In genomic region chr8:46342272-46342671, GRCm38 (mm10) we compare ENCODE assay signal across 15 mouse cellular contexts. TPM values are rescaled to one million over a fixed set of nuclear protein-coding genes. Genes with fewer than 3 reads are reported as not detected.
A peak's percentile ranks its signal among the peaks of the same experiment; 100 is the strongest.
DNase-seq lines count a peak whose midpoint lies in the region; ATAC-seq and TF ChIP-seq lines count a peak whose summit lies in the region.
"Had no signal": no experiment of that assay in that cellular context is flagged by ENCODE, and none has a peak within 500 bp of the region (broad histone marks: within the 10 kb centered on the region; RNA-seq: fewer than 3 reads in every experiment).

No protein-coding gene starts in this region.

- peak overlapping the region; percentile 58 for H3K4me2 ChIP-seq in heart, embryonic 12.5 days
- H3K4me2 ChIP-seq in heart, embryonic 14.5 days (ENCODE audit: low read length), result peak overlapping the region; percentile 54
- no peak overlapping the region for H3K4me2 ChIP-seq in lung, postnatal 0 days (replicated peaks; ENCODE audit: low read depth, low read length)
- H3K4me2 ChIP-seq in hindbrain, embryonic 16.5 days (ENCODE audit: low read length), result no peak overlapping the region
- H3K4me2 ChIP-seq in midbrain, embryonic 11.5 days, result no peak overlapping the region

- H3K4me1 ChIP-seq in heart, embryonic 12.5 days (replicated peaks), result 0 out of 2 replicates have a peak, but pooled peaks cover 8% of the 10 kb centered on the region
- H3K4me1 ChIP-seq in heart, adult 2 months (ENCODE audit: control insufficient read depth, insufficient read depth, low read length), result no peaks in the 10 kb centered on the region
- H3K4me1 ChIP-seq in heart, embryonic 14.5 days (ENCODE audit: control insufficient read depth in 2 of 2, insufficient read depth in 2 of 2, low read length in 2 of 2), result peaks cover 0 to 4% of the 10 kb centered on the region in 2 experiments; a peak in 1 of 4 replicates
- H3K4me1 ChIP-seq in lung, postnatal 0 days (ENCODE audit: insufficient read depth, low read depth, low read length), result no peaks in the 10 kb centered on the region
- no peaks in the 10 kb centered on the region for H3K4me1 ChIP-seq in hindbrain, embryonic 16.5 days (ENCODE audit: control insufficient read depth, insufficient read depth, low read depth, low read length)
- no peaks in the 10 kb centered on the region for H3K4me1 ChIP-seq in midbrain, embryonic 11.5 days (ENCODE audit: control insufficient read depth, insufficient read depth, low read length)

- DNase-seq in heart, adult 2 months, result no peak
- DNase-seq in ZHBTc4 (ENCODE audit: low read depth, low spot score), result peak; percentile 42
- DNase-seq in lung, postnatal 0 days (ENCODE audit: low spot score), result peak; percentile 62
- DNase-seq in gastrocnemius, postnatal 10 days, result no peak
- no peak for DNase-seq in midbrain, embryonic 11.5 days (ENCODE audit: low spot score, missing footprints)
- DNase-seq: cerebellum, adult 8-10 months; kidney, postnatal 36 days had no signal

- no peaks in the 10 kb centered on the region for H3K27me3 ChIP-seq in heart, embryonic 12.5 days (replicated peaks)
- H3K27me3 ChIP-seq in heart, adult 2 months (ENCODE audit: control insufficient read depth, insufficient read depth, low read length), result no peaks in the 10 kb centered on the region
- no peaks in the 10 kb centered on the region for H3K27me3 ChIP-seq in heart, embryonic 14.5 days (ENCODE audit: control insufficient read depth, insufficient read depth, low read length)
- H3K27me3 ChIP-seq in lung, postnatal 0 days (replicated peaks; ENCODE audit: insufficient read depth, low read length), result no peaks in the 10 kb centered on the region
- no peaks in the 10 kb centered on the region for H3K27me3 ChIP-seq in hindbrain, embryonic 16.5 days (replicated peaks; ENCODE audit: control insufficient read depth, insufficient read depth, low read length)
- no peaks in the 10 kb centered on the region for H3K27me3 ChIP-seq in midbrain, embryonic 11.5 days (ENCODE audit: control insufficient read depth, insufficient read depth, low read length)

- intact Hi-C loops in heart, adult 2 months (cut with DNase I), result no loop called here

- H3K36me3 ChIP-seq in heart, embryonic 12.5 days, result no peaks in the 10 kb centered on the region
- no peaks in the 10 kb centered on the region for H3K36me3 ChIP-seq in heart, adult 2 months (ENCODE audit: control insufficient read depth, insufficient read depth, low read length)
- no peaks in the 10 kb centered on the region for H3K36me3 ChIP-seq in heart, embryonic 14.5 days (ENCODE audit: control insufficient read depth, insufficient read depth, low read length)
- H3K36me3 ChIP-seq in lung, postnatal 0 days (ENCODE audit: insufficient read depth, low read length), result no peaks in the 10 kb centered on the region
- H3K36me3 ChIP-seq in hindbrain, embryonic 16.5 days (ENCODE audit: control insufficient read depth, insufficient read depth, low read length), result no peaks in the 10 kb centered on the region
- H3K36me3 ChIP-seq in midbrain, embryonic 11.5 days (ENCODE audit: control insufficient read depth, insufficient read depth, low read length), result no peaks in the 10 kb centered on the region

- no peaks in the 10 kb centered on the region for H3K9me3 ChIP-seq in heart, embryonic 12.5 days (replicated peaks)
- H3K9me3 ChIP-seq in heart, embryonic 14.5 days (ENCODE audit: control insufficient read depth, low read length), result no peaks in the 10 kb centered on the region
- H3K9me3 ChIP-seq in lung, postnatal 0 days (ENCODE audit: low read length), result no peaks in the 10 kb centered on the region
- no peaks in the 10 kb centered on the region for H3K9me3 ChIP-seq in hindbrain, embryonic 16.5 days (ENCODE audit: control insufficient read depth, low read length)
- H3K9me3 ChIP-seq in midbrain, embryonic 11.5 days (ENCODE audit: control insufficient read depth, low read length), result no peaks in the 10 kb centered on the region

- 34% methylated on average over 13 of the region's 13 CpGs for WGBS in heart, embryonic 12.5 days
- WGBS in heart, adult 2 months, result 43% methylated on average over 13 of the region's 13 CpGs
- WGBS in heart, embryonic 14.5 days, result 19% methylated on average over 13 of the region's 13 CpGs
- WGBS in lung, postnatal 0 days, result 31% methylated on average over 13 of the region's 13 CpGs
- WGBS in hindbrain, embryonic 16.5 days, result 84% methylated on average over 13 of the region's 13 CpGs
- WGBS in midbrain, embryonic 11.5 days, result 93% methylated on average over 13 of the region's 13 CpGs

- H3K27ac ChIP-seq in heart, embryonic 12.5 days (ENCODE audit: poor library complexity, severe bottlenecking), result no peak overlapping the region
- no peak overlapping the region for H3K27ac ChIP-seq in heart, adult 2 months
- H3K27ac ChIP-seq in heart, embryonic 14.5 days (replicated peaks in 1 of 2; ENCODE audit: control insufficient read depth in 1 of 2, insufficient read depth in 1 of 2, low read depth in 2 of 2, low read length in 2 of 2), result no peak overlapping the region
- no peak overlapping the region for H3K27ac ChIP-seq in lung, postnatal 0 days (ENCODE audit: low read length)
- no peak overlapping the region for H3K27ac ChIP-seq in hindbrain, embryonic 16.5 days (ENCODE audit: low read depth, low read length)
- no peak overlapping the region for H3K27ac ChIP-seq in midbrain, embryonic 11.5 days (ENCODE audit: low read depth, low read length)
- H3K27ac ChIP-seq: hindbrain, postnatal 0 days had no signal

- H3K79me2 ChIP-seq in heart, adult 2 months (replicated peaks; ENCODE audit: control insufficient read depth, insufficient read depth, low read length), result no peaks in the 10 kb centered on the region

- ATAC-seq in heart, embryonic 12.5 days (ENCODE audit: insufficient number of reproducible peaks, low FRiP score), result 0 out of 2 replicates have a peak, but pooled peaks have one; percentile 48
- ATAC-seq in heart, embryonic 14.5 days (ENCODE audit: insufficient number of reproducible peaks, insufficient read depth, low FRiP score, low read depth), result no peak
- ATAC-seq in lung, postnatal 0 days, result peak; percentile 55
- no peak for ATAC-seq in hindbrain, embryonic 16.5 days
- no peak for ATAC-seq in midbrain, embryonic 11.5 days (ENCODE audit: low FRiP score)
- ATAC-seq: hindbrain, postnatal 0 days had no signal

- TF ChIP-seq CTCF in heart, adult 2 months (IDR thresholded peaks at IDR 0.05), result no peak
- TF ChIP-seq CTCF in lung, postnatal 0 days (IDR thresholded peaks at IDR 0.05), result no peak

- H3K9ac ChIP-seq in heart, embryonic 12.5 days, result no peak overlapping the region
- no peak overlapping the region for H3K9ac ChIP-seq in heart, adult 2 months (ENCODE audit: low read depth, low read length)
- H3K9ac ChIP-seq in heart, embryonic 14.5 days (ENCODE audit: low read length), result no peak overlapping the region
- no peak overlapping the region for H3K9ac ChIP-seq in lung, postnatal 0 days (replicated peaks; ENCODE audit: low read depth)
- no peak overlapping the region for H3K9ac ChIP-seq in hindbrain, embryonic 16.5 days (ENCODE audit: low read depth, low read length)
- H3K9ac ChIP-seq in midbrain, embryonic 11.5 days (ENCODE audit: low read length), result no peak overlapping the region

- peak overlapping the region; percentile 26 for H3K4me3 ChIP-seq in heart, embryonic 12.5 days
- no peak overlapping the region for H3K4me3 ChIP-seq in heart, adult 2 months
- H3K4me3 ChIP-seq in heart, embryonic 14.5 days (ENCODE audit: control insufficient read depth in 1 of 2, insufficient read depth in 1 of 2, low read depth in 1 of 2, low read length in 2 of 2), result peak overlapping the region; percentile 0 to 16; a peak in 2 of 4 replicates
- H3K4me3 ChIP-seq in lung, postnatal 0 days (ENCODE audit: low read depth, low read length), result no peak overlapping the region
- no peak overlapping the region for H3K4me3 ChIP-seq in hindbrain, embryonic 16.5 days (ENCODE audit: low read length)
- no peak overlapping the region for H3K4me3 ChIP-seq in midbrain, embryonic 11.5 days (ENCODE audit: low read depth, low read length)
- H3K4me3 ChIP-seq: myocyte had no signal

- no peak for TF ChIP-seq POLR2A in heart, adult 2 months (IDR thresholded peaks at IDR 0.05; ENCODE audit: insufficient read depth, low read depth, low read length)

- no peak for TF ChIP-seq EP300 in heart, adult 2 months (IDR thresholded peaks at IDR 0.05; ENCODE audit: insufficient read depth, low read depth, low read length)
- TF ChIP-seq EP300 in lung, postnatal 0 days (IDR thresholded peaks at IDR 0.05), result no peak

RNA-seq across cellular contexts. Expression of gene Helt, which starts 47.8 kb away (rescaled TPM):
- polyA plus RNA-seq in heart, embryonic 12.5 days (2016; fragmentation: Nextera tagmentation; extraction: Ambion mirVana), result not detected in 2 replicates
- 1 to 10 TPM; 1.5 to 2.8 TPM for total RNA-seq in heart, adult 2 months (2021)
- 1.3 TPM in 2 replicates for polyA plus RNA-seq in heart, adult 2 months (2012; rRNA removed)
- polyA plus RNA-seq in heart, embryonic 14.5 days (2014; fragmentation: Nextera tagmentation; extraction: Ambion mirVana), result not detected in 2 replicates
- polyA plus RNA-seq in lung, postnatal 0 days (2015; fragmentation: Nextera tagmentation; extraction: Ambion mirVana), result not detected in 2 replicates
- polyA plus RNA-seq in hindbrain, embryonic 16.5 days (2015; fragmentation: Nextera tagmentation; extraction: Ambion mirVana), result 1.0 TPM in 1 of 2 replicates, not detected in the other
- total RNA-seq in gastrocnemius, postnatal 10 days (2021), result 1 to 10 TPM in 1 of 2 experiments, under 1 TPM in 1; 0.45 to 1.1 TPM
- polyA plus RNA-seq in midbrain, embryonic 11.5 days (2014; fragmentation: Nextera tagmentation; extraction: Ambion mirVana), result 48.9 and 49.0 TPM in 2 replicates
- total RNA-seq: left cerebral cortex, postnatal 10 days; megakaryocyte progenitor cell, adult 5-6 weeks had no signal
- polyA plus RNA-seq: myocyte; spleen, adult 2 months had no signal

Comparison
In these comparisons a context has a peak if more than half of its experiments do, and no peak if none do; other contexts are left out.
1. ATAC-seq: peak in heart, embryonic 12.5 days (single experiment) and lung, postnatal 0 days (single experiment); none in heart, embryonic 14.5 days (single experiment), hindbrain, embryonic 16.5 days (single experiment) and midbrain, embryonic 11.5 days (single experiment).
2. H3K4me3 ChIP-seq: peak in heart, embryonic 12.5 days (single experiment) and heart, embryonic 14.5 days (2 of 2); none in heart, adult 2 months (single experiment), lung, postnatal 0 days (single experiment), hindbrain, embryonic 16.5 days (single experiment) and midbrain, embryonic 11.5 days (single experiment).
3. H3K4me2 ChIP-seq: peak in heart, embryonic 12.5 days (single experiment) and heart, embryonic 14.5 days (single experiment); none in lung, postnatal 0 days (single experiment), hindbrain, embryonic 16.5 days (single experiment) and midbrain, embryonic 11.5 days (single experiment).
4. DNase-seq: peak in ZHBTc4 (single experiment) and lung, postnatal 0 days (single experiment); none in heart, adult 2 months (0 of 2), gastrocnemius, postnatal 10 days (single experiment) and midbrain, embryonic 11.5 days (single experiment).
5. RNA of gene Helt, which starts 47.8 kb away (polyA plus RNA-seq): 48.9 to 49.0 TPM in midbrain, embryonic 11.5 days; 1.3 TPM in heart, adult 2 months, 1.0 TPM in hindbrain, embryonic 16.5 days, not detected in heart, embryonic 12.5 days, not detected in heart, embryonic 14.5 days and not detected in lung, postnatal 0 days; every median in the first group is over 10 times any median in the second.